Mouse (Mus musculus) G1E (cell line): ENCODE data around the gene Rasl11b.

Source experiments
- CTCF ChIP-seq: IDR thresholded peaks from 2 replicates; pipeline ENCODE4 v1.5.1; 2012; ENCODE audit warnings: low read depth, low read length, inconsistent platforms, mixed read lengths
- GATA1 ChIP-seq: IDR thresholded peaks from 2 replicates; pipeline ENCODE4 v1.6.1; 2012; ENCODE audit warnings: borderline replicate concordance, low read length, inconsistent platforms, mixed read lengths
- GATA2 ChIP-seq: IDR thresholded peaks from 2 replicates; pipeline ENCODE4 v1.6.1; 2012; ENCODE audit warnings: low read depth, low read length, inconsistent platforms, borderline replicate concordance
- POLR2AphosphoS5 ChIP-seq: IDR thresholded peaks from 2 replicates; pipeline ENCODE4 v1.6.1; 2012; ENCODE audit warnings: low read depth, low read length, inconsistent platforms; ENCODE audit not compliant: insufficient replicate concordance
- TAL1 ChIP-seq: conservative IDR thresholded peaks from 2 replicates; pipeline ENCODE4 v1.6.1; 2012; ENCODE audit warnings: low read depth, low read length, inconsistent platforms, mixed read lengths

DNA sequence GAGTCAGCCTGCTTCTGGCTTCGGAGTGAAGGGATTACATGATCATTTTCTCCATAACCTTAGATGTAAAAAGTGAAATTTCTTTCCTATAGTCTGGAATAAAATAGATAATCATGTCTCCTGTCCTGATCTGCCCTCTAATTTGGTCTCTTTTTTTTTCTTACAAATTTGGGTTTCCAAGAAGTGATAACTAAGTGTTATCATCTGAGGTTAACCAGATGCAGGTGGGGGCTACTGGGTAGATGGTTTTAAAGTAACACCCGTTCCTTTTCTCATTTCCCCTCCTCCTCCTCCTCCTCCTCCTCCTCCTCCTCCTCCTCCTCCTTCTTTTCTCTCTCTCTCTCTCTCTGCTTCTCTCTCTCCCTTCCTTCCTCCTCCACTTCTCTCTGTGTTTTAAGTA is 2.1 kb upstream of the Rasl11b start:
- TF ChIP-seq CTCF, result no peak
- no peak for TF ChIP-seq TAL1
- no peak for TF ChIP-seq GATA1
- no peak for TF ChIP-seq POLR2AphosphoS5
- no peak for TF ChIP-seq GATA2
